Mouse (Mus musculus): ENCODE results near the gene Panx2.

Panx2 gene

GRCm38 (mm10) chr15:89059161-89059931 is at the start of gene Panx2:
TSS of gene Panx2 (plus strand) at chr15:89059734.
- DNase-seq (ENCODE audit: low read depth, low spot score) = no peak

- no peak for DNase-seq (ENCODE audit: low read depth, low spot score)
Observed at GRCm38 (mm10) chr15:89016722-89017121, 42.8 kb upstream of the Panx2 start.

GRCm38 (mm10) chr15:89020085-89020484 is 39.4 kb upstream of the Panx2 start:
- no peak for DNase-seq (ENCODE audit: low read depth, low spot score)

- no peak for DNase-seq (ENCODE audit: low read depth, low spot score)
Observed at GRCm38 (mm10) chr15:89020492-89020891, 39.0 kb upstream of the Panx2 start.

GRCm38 (mm10) chr15:89044381-89044780 is 15.2 kb upstream of the Panx2 start:
- no peak for DNase-seq (ENCODE audit: low read depth, low spot score)

- no peak for DNase-seq (ENCODE audit: low read depth, low spot score)
Observed at GRCm38 (mm10) chr15:89046356-89046755, 13.2 kb upstream of the Panx2 start.

GRCm38 (mm10) chr15:89054666-89055065 is 4.9 kb upstream of the Panx2 start:
- DNase-seq (ENCODE audit: low read depth, low spot score) = no peak

- DNase-seq (ENCODE audit: low read depth, low spot score) = no peak
Observed at GRCm38 (mm10) chr15:89058736-89059135, 798 bp upstream of the Panx2 start.

- DNase-seq (ENCODE audit: low read depth, low spot score) = no peak
Observed at GRCm38 (mm10) chr15:89060032-89060681, 623 bp downstream of the Panx2 start.

GRCm38 (mm10) chr15:89060811-89061460 is 1.4 kb downstream of the Panx2 start:
- DNase-seq (ENCODE audit: low read depth, low spot score) = no peak

GRCm38 (mm10) chr15:89061761-89062517 is 2.4 kb downstream of the Panx2 start:
- no peak for DNase-seq (ENCODE audit: low read depth, low spot score)

GRCm38 (mm10) chr15:89062518-89062910 is 3.0 kb downstream of the Panx2 start:
- DNase-seq (ENCODE audit: low read depth, low spot score) = no peak

- DNase-seq (ENCODE audit: low read depth, low spot score) = no peak
Observed at GRCm38 (mm10) chr15:89063001-89063400, 3.5 kb downstream of the Panx2 start.

- DNase-seq (ENCODE audit: low read depth, low spot score) = no peak
Observed at GRCm38 (mm10) chr15:89063536-89063935, 4.0 kb downstream of the Panx2 start.

GRCm38 (mm10) chr15:89064891-89065290 is 5.4 kb downstream of the Panx2 start:
- no peak for DNase-seq (ENCODE audit: low read depth, low spot score)

GRCm38 (mm10) chr15:89067609-89068008 is 8.1 kb downstream of the Panx2 start:
- no peak for DNase-seq (ENCODE audit: low read depth, low spot score)

- DNase-seq (ENCODE audit: low read depth, low spot score) = no peak
Observed at GRCm38 (mm10) chr15:89068226-89068625, 8.7 kb downstream of the Panx2 start.

- DNase-seq (ENCODE audit: low read depth, low spot score) = no peak
Observed at GRCm38 (mm10) chr15:89069336-89069840, 9.9 kb downstream of the Panx2 start.

- DNase-seq (ENCODE audit: low read depth, low spot score) = no peak
Observed at GRCm38 (mm10) chr15:89070606-89071005, 11.1 kb downstream of the Panx2 start.

- no peak for DNase-seq (ENCODE audit: low read depth, low spot score)
Observed at GRCm38 (mm10) chr15:89073993-89074603, 14.6 kb downstream of the Panx2 start.
